Comparison of ENCODE assay signal across 9 mouse cellular contexts in the genomic region with DNA sequence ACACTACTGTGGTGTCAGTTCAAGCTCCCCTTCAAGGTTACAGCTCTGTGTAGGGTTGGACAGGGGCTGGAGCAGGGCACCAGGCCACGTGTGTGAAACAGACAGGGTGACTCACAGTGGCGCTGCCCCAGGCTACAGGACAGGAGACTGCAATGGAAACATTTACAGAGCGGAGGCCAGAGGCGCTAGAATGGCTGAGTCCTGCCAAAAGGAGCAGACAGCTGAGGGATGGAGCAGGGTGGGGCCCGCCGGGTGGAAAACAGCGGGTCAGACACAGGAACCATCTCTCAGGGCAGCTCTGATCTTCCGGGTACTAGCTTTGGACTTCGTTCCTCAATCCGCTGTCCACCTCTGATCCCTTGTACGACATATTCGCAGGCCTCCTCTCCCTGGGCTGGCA. TPM values are rescaled to one million over a fixed set of nuclear protein-coding genes. Genes with fewer than 3 reads are reported as not detected.
A peak's percentile ranks its signal among the peaks of the same experiment; 100 is the strongest.
DNase-seq lines count a peak whose midpoint lies in the region; ATAC-seq and TF ChIP-seq lines count a peak whose summit lies in the region.
"Had no signal": no experiment of that assay in that cellular context is flagged by ENCODE, and none has a peak within 500 bp of the region (broad histone marks: within the 10 kb centered on the region; RNA-seq: fewer than 3 reads in every experiment).

No protein-coding gene starts in this region.

- H3K4me3 ChIP-seq in thymus, adult 2 months (ENCODE audit: control insufficient read depth, insufficient read depth, low read length), result no peak overlapping the region

- no peak for TF ChIP-seq CTCF in thymus, adult 2 months (IDR thresholded peaks at IDR 0.05; ENCODE audit: borderline replicate concordance, control insufficient read depth, extremely low read depth, insufficient read depth, low read length, poor library complexity)

- H3K27me3 ChIP-seq in thymus, adult 2 months (ENCODE audit: control insufficient read depth, insufficient read depth, low read length), result no peaks in the 10 kb centered on the region

- no peak for TF ChIP-seq POLR2A in thymus, adult 2 months (IDR thresholded peaks at IDR 0.05; ENCODE audit: control insufficient read depth, extremely low read depth, insufficient read depth, low read length, poor library complexity)

- H3K27ac ChIP-seq in thymus, adult 2 months (ENCODE audit: control insufficient read depth, insufficient read depth, low read length), result no peak overlapping the region

- WGBS in thymus, adult 2 months, result 94% methylated on average over 12 of the region's 12 CpGs

- H3K4me1 ChIP-seq in thymus, adult 2 months (replicated peaks; ENCODE audit: control insufficient read depth, insufficient read depth, low read length), result peaks cover 22% of the 10 kb centered on the region

- peak; percentile 54 for DNase-seq in ovary, adult 18-20 months (ENCODE audit: low spot score)
- no peak for DNase-seq in ovary, postnatal 14 days (ENCODE audit: low spot score)
- DNase-seq in kidney, postnatal 36 days, result peak; percentile 60 to 62
- peak; percentile 70 for DNase-seq in testis, postnatal 14 days (ENCODE audit: low spot score)
- DNase-seq in thymus, adult 2 months, result no peak
- no peak for DNase-seq in B cell, adult 2 months

- ATAC-seq in granulocyte monocyte progenitor cell, adult 5-6 weeks (replicated peaks; ENCODE audit: poor library complexity, severe bottlenecking), result peak; percentile 17
- ATAC-seq in megakaryocyte-erythroid progenitor cell, adult 5-6 weeks (replicated peaks; ENCODE audit: low FRiP score, low TSS enrichment, poor library complexity, severe bottlenecking), result no peak

- no peaks in the 10 kb centered on the region for H3K36me3 ChIP-seq in thymus, adult 2 months (ENCODE audit: control insufficient read depth, insufficient read depth, low read length)

RNA-seq across cellular contexts. Expression of a gene that starts 4.3 kb away (rescaled TPM):
- 0.53 and 5.8 TPM in 2 replicates for total RNA-seq in granulocyte monocyte progenitor cell, adult 5-6 weeks (2014; fragmentation: Nextera tagmentation)
- 1.4 and 3.6 TPM in 2 replicates for total RNA-seq in granulocyte monocyte progenitor cell, adult 5-6 weeks (2017)
- 0.79 TPM in 1 of 2 replicates, not detected in the other for total RNA-seq in megakaryocyte-erythroid progenitor cell, adult 5-6 weeks (2014; fragmentation: Nextera tagmentation)
- total RNA-seq in megakaryocyte-erythroid progenitor cell, adult 5-6 weeks (2017), result 0.08 TPM in 1 of 2 replicates, not detected in the other
- 1.5 and 2.1 TPM in 2 replicates for polyA plus RNA-seq in thymus, adult 2 months (2012; rRNA removed)

RNA-seq across cellular contexts. Expression of a gene that starts 13.5 kb away (rescaled TPM):
- not detected in 2 replicates for total RNA-seq in granulocyte monocyte progenitor cell, adult 5-6 weeks (2014; fragmentation: Nextera tagmentation)
- not detected in 2 replicates for total RNA-seq in granulocyte monocyte progenitor cell, adult 5-6 weeks (2017)
- not detected in 2 replicates for total RNA-seq in megakaryocyte-erythroid progenitor cell, adult 5-6 weeks (2014; fragmentation: Nextera tagmentation)
- total RNA-seq in megakaryocyte-erythroid progenitor cell, adult 5-6 weeks (2017), result not detected in 2 replicates
- 1.5 and 2.1 TPM in 2 replicates for polyA plus RNA-seq in thymus, adult 2 months (2012; rRNA removed)

RNA-seq across cellular contexts. Expression of a gene that starts 31.9 kb away (rescaled TPM):
- total RNA-seq in granulocyte monocyte progenitor cell, adult 5-6 weeks (2014; fragmentation: Nextera tagmentation), result 5.0 and 7.3 TPM in 2 replicates
- total RNA-seq in granulocyte monocyte progenitor cell, adult 5-6 weeks (2017), result 4.0 and 5.4 TPM in 2 replicates
- total RNA-seq in megakaryocyte-erythroid progenitor cell, adult 5-6 weeks (2014; fragmentation: Nextera tagmentation), result 7.5 and 7.9 TPM in 2 replicates
- total RNA-seq in megakaryocyte-erythroid progenitor cell, adult 5-6 weeks (2017), result 5.3 and 6.0 TPM in 2 replicates
- polyA plus RNA-seq in thymus, adult 2 months (2012; rRNA removed), result 33.9 and 40.1 TPM in 2 replicates

RNA-seq across cellular contexts. Expression of a gene that starts 50.9 kb away (rescaled TPM):
- 25.0 and 44.6 TPM in 2 replicates for total RNA-seq in granulocyte monocyte progenitor cell, adult 5-6 weeks (2014; fragmentation: Nextera tagmentation)
- 52.1 and 54.1 TPM in 2 replicates for total RNA-seq in granulocyte monocyte progenitor cell, adult 5-6 weeks (2017)
- 28.0 and 31.0 TPM in 2 replicates for total RNA-seq in megakaryocyte-erythroid progenitor cell, adult 5-6 weeks (2014; fragmentation: Nextera tagmentation)
- total RNA-seq in megakaryocyte-erythroid progenitor cell, adult 5-6 weeks (2017), result 40.1 and 74.7 TPM in 2 replicates
- 7.5 and 8.2 TPM in 2 replicates for polyA plus RNA-seq in thymus, adult 2 months (2012; rRNA removed)

RNA-seq across cellular contexts. Expression of a gene that starts 57.0 kb away (rescaled TPM):
- total RNA-seq in granulocyte monocyte progenitor cell, adult 5-6 weeks (2014; fragmentation: Nextera tagmentation), result not detected in 2 replicates
- total RNA-seq in granulocyte monocyte progenitor cell, adult 5-6 weeks (2017), result not detected in 2 replicates
- not detected in 2 replicates for total RNA-seq in megakaryocyte-erythroid progenitor cell, adult 5-6 weeks (2014; fragmentation: Nextera tagmentation)
- not detected in 2 replicates for total RNA-seq in megakaryocyte-erythroid progenitor cell, adult 5-6 weeks (2017)
- polyA plus RNA-seq in thymus, adult 2 months (2012; rRNA removed), result 0.20 and 1.2 TPM in 2 replicates
- total RNA-seq: left cerebral cortex, postnatal 10 days had no signal

Comparison
In these comparisons a context has a peak if more than half of its experiments do, and no peak if none do; other contexts are left out.
1. DNase-seq: peak in ovary, adult 18-20 months (single experiment), kidney, postnatal 36 days (2 of 2) and testis, postnatal 14 days (single experiment); none in ovary, postnatal 14 days (single experiment), thymus, adult 2 months (single experiment) and B cell, adult 2 months (0 of 2).